Mouse (Mus musculus): ENCODE measurements around the gene Card11. TPM values are rescaled to one million over a fixed set of nuclear protein-coding genes. Genes with fewer than 3 reads are reported as not detected.

Card11 gene
- 9.9 and 10.6 TPM in 2 replicates for polyA plus RNA-seq (2012; rRNA removed; ENCODE audit: low replicate concordance)

DNA sequence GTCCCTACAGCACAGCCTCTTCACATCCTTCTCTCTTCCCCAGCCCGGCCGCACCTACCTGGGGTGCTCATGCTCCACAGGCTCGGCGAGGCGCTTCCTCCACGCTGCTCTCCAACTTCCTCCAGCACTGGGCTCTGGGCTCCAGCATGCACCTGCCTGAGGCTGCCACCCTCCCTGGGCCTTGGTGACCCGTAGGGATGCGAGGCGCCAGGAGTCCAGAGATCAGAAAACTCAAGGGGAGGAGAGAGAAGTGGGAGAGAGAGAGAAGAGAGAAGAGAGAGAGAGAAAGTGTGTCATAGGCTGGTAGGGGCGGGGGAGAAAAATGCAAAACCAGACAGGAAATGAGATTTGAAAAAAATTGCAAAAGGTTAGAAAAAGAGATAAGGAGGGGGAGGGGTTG lies at the start of gene Card11:
TSS of gene Card11 (minus strand) at position 234 of the 400 bp plus-strand sequence.

GRCm38 (mm10) chr5:140830314-140831063 lies 169.9 kb downstream of the Card11 start, which contains the start of gene Gna12:
Gene Gna12 (minus strand): TSS chr5:140830431.

Other genes starting within 250 kb of the Card11 start
- gene Gna12, start 170.2 kb downstream of the Card11 start, polyA plus RNA-seq (2012; rRNA removed; ENCODE audit: low replicate concordance) = 26.0 and 28.2 TPM in 2 replicates
- 0.82 and 2.5 TPM in 2 replicates for gene Sdk1, start 240.9 kb upstream of the Card11 start, polyA plus RNA-seq (2012; rRNA removed; ENCODE audit: low replicate concordance)